Mouse (Mus musculus): Measurements from ENCODE around the gene Tm9sf2.

The Tm9sf2 gene

GRCm38 (mm10) chr14:122176263-122176798 lies 69.5 kb downstream of the Tm9sf2 start:
- DNase-seq (ENCODE audit: low spot score), result no peak

GRCm38 (mm10) chr14:122179262-122179661 lies 72.4 kb downstream of the Tm9sf2 start:
- DNase-seq (ENCODE audit: low spot score), result no peak

- peak; percentile 95 for DNase-seq (ENCODE audit: low spot score)
Observed at GRCm38 (mm10) chr14:122181078-122181814, 74.4 kb downstream of the Tm9sf2 start, which contains the start of gene Clybl. Gene Clybl, plus strand, starts transcription at chr14:122181704.

GRCm38 (mm10) chr14:122181815-122182157 lies 74.9 kb downstream of the Tm9sf2 start:
- no peak for DNase-seq (ENCODE audit: low spot score)

GRCm38 (mm10) chr14:122182220-122182619 lies 75.4 kb downstream of the Tm9sf2 start:
- DNase-seq (ENCODE audit: low spot score), result no peak

- no peak for DNase-seq (ENCODE audit: low spot score)
Observed at GRCm38 (mm10) chr14:122183974-122184373, 77.1 kb downstream of the Tm9sf2 start.

GRCm38 (mm10) chr14:122188250-122188649 lies 81.4 kb downstream of the Tm9sf2 start:
- no peak for DNase-seq (ENCODE audit: low spot score)

GRCm38 (mm10) chr14:122189901-122190300 lies 83.1 kb downstream of the Tm9sf2 start:
- no peak for DNase-seq (ENCODE audit: low spot score)

- no peak for DNase-seq (ENCODE audit: low spot score)
Observed at GRCm38 (mm10) chr14:122190527-122190926, 83.7 kb downstream of the Tm9sf2 start.

GRCm38 (mm10) chr14:122190941-122191510 lies 84.2 kb downstream of the Tm9sf2 start:
- peak; percentile 52 for DNase-seq (ENCODE audit: low spot score)

- DNase-seq (ENCODE audit: low spot score), result no peak
Observed at GRCm38 (mm10) chr14:122194630-122195029, 87.8 kb downstream of the Tm9sf2 start.

GRCm38 (mm10) chr14:122196851-122197250 lies 90.0 kb downstream of the Tm9sf2 start:
- no peak for DNase-seq (ENCODE audit: low spot score)

- DNase-seq (ENCODE audit: low spot score), result no peak
Observed at GRCm38 (mm10) chr14:122200247-122200885, 93.5 kb downstream of the Tm9sf2 start.

GRCm38 (mm10) chr14:122209177-122209576 lies 102.3 kb downstream of the Tm9sf2 start:
- no peak for DNase-seq (ENCODE audit: low spot score)

Measured in ovary, postnatal 14 days (tissue).